Mouse (Mus musculus): ENCODE data around the gene Fbxo9. TPM values are rescaled to one million over a fixed set of nuclear protein-coding genes. Genes with fewer than 3 reads are reported as not detected.

Gene Fbxo9
- total RNA-seq, 2 experiments from 2014 or later, result 64.9 to 66.5 TPM

- DNase-seq (ENCODE audit: low spot score in 2 of 2), result no peak
Measured at GRCm38 (mm10) chr9:78109656-78110055, 791 bp upstream of the Fbxo9 start.

DNA sequence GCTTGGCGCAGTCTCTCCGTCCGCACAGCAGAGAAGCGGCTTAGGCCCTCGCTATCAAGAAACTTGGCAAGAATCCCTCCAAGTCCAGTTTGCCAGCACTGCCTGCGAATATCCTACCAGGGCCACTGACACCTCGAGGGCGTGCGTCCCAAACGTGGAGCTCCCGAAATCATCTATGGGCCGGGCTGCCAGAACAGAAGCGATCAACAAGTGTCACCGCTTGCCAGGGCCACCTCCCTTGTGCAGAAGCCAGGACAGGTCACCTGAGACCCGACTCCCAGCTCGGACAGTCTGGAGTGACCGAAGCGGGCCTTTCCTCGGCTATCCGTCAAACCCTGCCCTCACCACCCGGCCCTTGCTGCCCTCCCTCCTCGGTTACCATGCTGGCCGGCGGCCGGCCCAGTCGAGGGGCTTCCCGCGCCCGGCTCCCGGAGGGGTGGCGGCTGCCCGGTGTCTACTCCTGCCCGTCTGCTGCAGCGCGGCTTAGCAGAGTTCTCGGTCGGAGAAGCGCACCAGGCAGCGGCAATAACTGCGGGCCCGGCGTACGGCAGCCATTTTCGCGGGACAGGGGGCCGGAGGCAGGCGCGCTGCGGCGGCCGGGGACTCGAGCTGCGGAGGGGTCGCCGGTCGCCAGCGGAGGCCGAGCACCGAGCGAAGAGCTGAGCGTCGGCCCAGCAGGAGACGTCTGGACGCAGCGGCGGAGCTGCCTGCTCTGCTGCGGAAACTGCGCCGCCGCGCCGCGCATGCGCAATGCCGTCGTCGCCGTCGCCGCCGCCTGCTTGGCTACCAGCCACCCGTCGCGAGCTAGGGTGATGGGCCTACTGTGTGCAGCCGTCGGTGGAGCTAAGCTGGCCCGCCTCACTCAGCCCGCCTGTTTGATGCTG is 711 bp downstream of the Fbxo9 start:
- peak; percentile 40 to 50 for DNase-seq (ENCODE audit: low spot score in 2 of 2)

- no peak for DNase-seq (ENCODE audit: low spot score in 2 of 2)
Measured at GRCm38 (mm10) chr9:78107582-78107911, 1.3 kb downstream of the Fbxo9 start.

DNA sequence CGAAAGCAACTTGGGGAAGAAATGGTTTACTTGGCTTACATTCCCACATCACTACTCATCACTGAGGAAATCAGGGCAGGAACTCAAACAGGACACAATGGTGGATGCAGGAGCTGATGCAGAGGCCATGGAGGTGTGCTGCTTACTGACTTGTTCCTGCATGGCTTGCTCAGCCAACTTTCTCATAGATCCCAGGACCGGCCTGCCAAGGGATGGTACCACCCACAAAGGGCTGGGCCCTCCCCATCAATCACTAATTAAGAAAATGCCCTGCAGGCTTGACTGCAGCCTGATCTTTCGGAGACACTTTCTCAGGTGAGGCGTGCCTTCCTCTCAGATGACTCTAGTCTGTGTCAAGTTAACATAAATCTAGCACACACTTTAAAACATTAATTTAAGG is 2.0 kb downstream of the Fbxo9 start:
- DNase-seq (ENCODE audit: low spot score in 2 of 2), result no peak

GRCm38 (mm10) chr9:78105501-78105932 is 3.3 kb downstream of the Fbxo9 start:
- DNase-seq (ENCODE audit: low spot score in 2 of 2), result no peak

GRCm38 (mm10) chr9:78104973-78105372 is 3.9 kb downstream of the Fbxo9 start:
- DNase-seq (ENCODE audit: low spot score in 2 of 2), result no peak

DNA sequence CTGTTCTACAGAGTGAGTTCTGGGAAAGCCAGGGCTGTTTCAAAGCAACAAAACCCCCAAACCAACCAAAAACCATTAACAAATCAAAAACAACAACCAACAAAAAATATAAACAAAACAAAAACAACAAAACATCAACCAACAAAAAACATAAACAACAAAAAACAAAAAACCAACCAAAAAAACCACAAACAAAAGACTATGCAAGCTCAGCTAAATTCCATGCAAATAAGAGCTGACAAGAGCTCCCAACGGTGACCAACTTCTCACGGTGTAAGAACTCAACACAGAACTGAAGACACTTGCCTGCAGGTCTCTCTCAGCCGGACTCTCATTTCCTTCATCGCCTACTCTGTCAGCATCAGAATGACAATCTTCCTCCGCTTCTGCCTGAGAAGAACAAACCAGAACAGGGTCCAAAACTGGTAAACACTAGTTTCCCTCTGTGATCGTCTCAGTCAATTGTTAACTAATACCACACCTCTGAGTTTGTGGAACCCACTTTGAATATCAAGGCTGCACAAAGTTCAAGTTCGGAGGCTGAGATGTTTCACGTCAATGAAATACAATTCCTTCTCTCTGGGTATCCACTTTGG is 4.8 kb downstream of the Fbxo9 start:
- DNase-seq (ENCODE audit: low spot score in 2 of 2), result no peak

DNA sequence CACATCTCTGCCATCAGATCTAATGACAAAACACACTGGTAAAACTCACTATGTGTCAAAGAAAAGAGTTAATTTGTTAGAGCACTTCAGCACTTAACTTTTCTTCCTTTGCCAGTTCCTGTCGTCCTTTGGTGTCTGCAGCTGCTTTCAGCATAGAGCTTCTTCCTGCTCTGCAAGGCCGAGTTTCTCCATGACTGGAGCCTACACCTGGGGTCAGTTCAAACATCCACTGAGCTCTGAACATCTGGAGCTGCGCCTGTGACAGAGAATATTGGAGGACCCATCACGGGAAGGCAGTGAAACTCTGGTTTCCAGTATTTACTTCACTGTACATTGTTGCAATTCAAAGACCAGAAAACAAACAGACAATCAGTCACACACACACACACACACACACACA is 7.4 kb downstream of the Fbxo9 start:
- DNase-seq (ENCODE audit: low spot score in 2 of 2), result no peak

- no peak for DNase-seq (ENCODE audit: low spot score in 2 of 2)
Measured at GRCm38 (mm10) chr9:78100956-78101355, 7.9 kb downstream of the Fbxo9 start.

DNA sequence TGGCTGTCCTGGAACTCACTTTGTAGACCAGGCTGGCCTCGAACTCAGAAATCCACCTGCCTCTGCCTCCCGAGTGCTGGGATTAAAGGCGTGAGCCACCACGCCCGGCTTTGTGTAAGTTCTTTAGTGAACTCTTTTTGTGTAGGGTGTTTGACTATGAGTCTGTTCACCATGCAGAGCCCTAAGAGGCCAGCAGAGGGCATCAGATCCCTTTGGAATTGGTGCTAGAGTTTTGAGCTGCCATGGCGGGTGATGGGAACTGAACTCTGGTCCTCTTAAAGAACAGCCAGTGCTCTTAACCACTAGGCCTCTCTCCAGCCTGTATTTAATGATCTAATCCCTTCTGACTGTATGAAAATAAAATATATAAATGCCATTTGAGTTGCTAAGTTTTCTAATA is 12.5 kb downstream of the Fbxo9 start:
- DNase-seq (ENCODE audit: low spot score in 2 of 2), result no peak

DNA sequence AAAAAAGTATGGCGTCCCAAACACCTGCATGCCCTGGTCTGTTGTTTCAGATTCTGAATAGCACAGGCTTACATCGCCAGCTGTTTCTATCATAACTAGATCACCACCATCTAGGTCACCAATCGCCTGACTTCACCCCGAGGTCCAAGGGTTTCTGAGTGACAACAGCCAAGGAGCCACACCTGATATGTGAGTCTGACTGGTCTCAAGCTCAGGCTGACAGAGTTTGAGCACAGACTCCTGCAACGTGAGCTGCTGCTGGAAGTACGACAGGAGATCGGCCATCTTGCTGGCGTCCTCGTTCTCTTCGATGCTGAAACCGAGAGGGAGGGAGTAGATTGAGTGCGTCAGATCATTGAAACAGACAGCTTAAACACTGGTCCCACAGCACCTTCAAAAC is 13.2 kb downstream of the Fbxo9 start:
- no peak for DNase-seq (ENCODE audit: low spot score in 2 of 2)

DNA sequence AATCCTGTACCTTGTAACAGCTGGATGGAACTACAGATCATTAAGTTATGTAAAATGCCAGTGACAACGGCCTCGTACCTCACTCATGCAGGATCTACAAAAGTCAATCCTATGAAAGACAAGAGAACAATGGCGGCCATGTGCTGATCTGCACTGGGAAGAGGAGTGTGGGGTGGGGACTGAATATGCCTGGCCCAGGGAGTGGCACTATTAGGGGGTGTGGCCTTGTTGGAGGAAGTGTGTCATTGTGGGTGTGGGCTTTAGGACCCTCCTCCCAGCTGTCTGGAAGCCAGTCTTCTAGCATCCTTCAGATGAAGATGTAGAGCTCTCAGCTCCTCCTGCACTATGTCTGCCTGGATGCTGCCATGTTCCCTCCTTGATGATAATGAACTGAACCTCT is 18.3 kb downstream of the Fbxo9 start:
- DNase-seq (ENCODE audit: low spot score in 2 of 2), result no peak

DNA sequence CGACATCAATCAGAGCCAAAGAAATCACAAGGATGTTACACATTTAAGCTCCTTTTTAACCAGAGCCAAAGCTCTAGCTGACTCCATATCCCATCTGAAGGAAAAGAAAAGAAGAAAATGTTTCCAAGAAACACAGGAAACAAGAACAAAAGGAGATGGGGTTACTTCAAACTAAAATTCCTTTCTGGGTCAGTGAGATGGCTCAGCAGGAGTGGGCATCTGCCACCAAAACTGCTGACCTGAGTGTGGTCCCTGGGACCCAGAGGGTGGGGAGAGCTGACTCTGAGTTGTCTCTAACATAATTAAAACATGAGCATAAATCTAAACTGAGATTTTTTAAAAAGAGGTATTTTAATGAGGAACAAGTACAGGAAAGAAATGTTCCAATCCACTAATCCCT is 19.0 kb downstream of the Fbxo9 start:
- no peak for DNase-seq (ENCODE audit: low spot score in 2 of 2)

DNA sequence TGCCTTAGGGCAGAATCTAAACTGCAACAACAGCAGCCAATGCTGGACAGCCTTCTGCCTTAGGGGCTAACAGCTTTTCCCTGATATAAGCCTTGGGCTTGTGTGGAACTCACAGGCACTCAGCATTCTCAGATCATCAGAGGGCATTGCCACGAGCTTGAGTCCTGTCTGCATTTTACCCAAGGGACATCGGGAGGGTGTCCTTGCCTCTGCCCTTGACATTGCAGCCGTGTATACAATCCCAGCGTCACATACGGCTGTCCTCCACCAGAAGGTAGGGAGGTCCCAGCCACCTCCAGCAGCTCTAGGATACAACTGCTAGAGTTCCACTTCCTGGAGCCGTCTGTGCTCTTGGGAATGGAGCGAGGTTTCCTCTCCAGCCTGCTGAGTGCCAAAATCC is 19.9 kb downstream of the Fbxo9 start:
- DNase-seq (ENCODE audit: low spot score in 2 of 2), result no peak

- DNase-seq (ENCODE audit: low spot score in 2 of 2), result no peak
Measured at GRCm38 (mm10) chr9:78088521-78088920, 20.3 kb downstream of the Fbxo9 start.

DNA sequence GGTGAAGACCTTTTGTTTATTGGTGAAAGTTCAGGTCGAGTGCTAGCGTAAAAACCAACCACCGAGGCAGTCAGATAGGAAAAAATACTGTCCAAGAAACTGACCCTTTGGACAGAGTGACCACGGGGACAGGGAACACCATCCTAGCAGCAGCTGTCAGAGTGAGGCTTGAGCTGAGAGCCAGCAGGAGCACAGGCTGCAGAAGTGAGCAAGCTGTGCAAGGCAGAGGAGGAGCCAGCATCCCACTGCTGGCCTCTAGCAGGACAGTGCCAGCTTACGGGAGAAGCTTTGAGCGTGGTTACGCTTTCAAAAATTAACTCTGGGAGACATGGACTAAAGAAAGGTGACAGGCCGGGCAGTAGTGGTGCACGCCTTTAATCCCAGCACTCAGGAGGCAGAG is 21.1 kb downstream of the Fbxo9 start:
- DNase-seq (ENCODE audit: low spot score in 2 of 2), result no peak

DNA sequence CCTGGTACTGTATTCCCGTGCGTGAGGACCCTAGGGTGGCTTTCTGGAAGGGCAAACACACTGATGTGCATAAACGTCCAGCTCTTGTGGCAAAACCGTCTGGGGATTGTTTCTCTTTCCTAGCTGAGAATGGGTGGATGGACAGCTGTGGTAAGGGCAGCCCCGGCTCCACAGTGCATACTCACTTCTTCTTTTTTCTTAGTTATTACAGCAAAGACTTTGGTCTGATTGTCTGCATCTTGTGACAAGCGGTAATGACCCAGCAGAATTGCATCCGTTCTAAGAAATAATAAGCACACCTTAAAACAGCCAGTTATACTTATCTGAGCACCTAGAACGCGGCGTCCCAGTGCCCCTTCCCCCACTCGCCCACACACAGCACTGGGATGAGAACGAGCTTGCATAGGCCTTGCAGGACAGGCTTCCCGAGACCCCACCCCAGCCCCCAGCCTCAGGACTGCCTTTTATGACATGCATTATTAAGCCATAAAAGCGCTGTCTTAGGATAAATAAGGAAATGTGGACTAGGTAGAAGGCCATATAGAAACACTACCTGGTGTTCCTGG is 23.1 kb downstream of the Fbxo9 start:
- DNase-seq (ENCODE audit: low spot score in 2 of 2), result no peak

- DNase-seq (ENCODE audit: low spot score in 2 of 2), result no peak
Measured at GRCm38 (mm10) chr9:78084341-78084740, 24.5 kb downstream of the Fbxo9 start.

GRCm38 (mm10) chr9:78081835-78082234 is 27.0 kb downstream of the Fbxo9 start:
- DNase-seq (ENCODE audit: low spot score in 2 of 2), result no peak

- DNase-seq (ENCODE audit: low spot score in 2 of 2), result no peak
Measured at GRCm38 (mm10) chr9:78078240-78078639, 30.6 kb downstream of the Fbxo9 start.

- DNase-seq (ENCODE audit: low spot score in 2 of 2), result no peak
Measured at GRCm38 (mm10) chr9:78075256-78075655, 33.6 kb downstream of the Fbxo9 start.

DNA sequence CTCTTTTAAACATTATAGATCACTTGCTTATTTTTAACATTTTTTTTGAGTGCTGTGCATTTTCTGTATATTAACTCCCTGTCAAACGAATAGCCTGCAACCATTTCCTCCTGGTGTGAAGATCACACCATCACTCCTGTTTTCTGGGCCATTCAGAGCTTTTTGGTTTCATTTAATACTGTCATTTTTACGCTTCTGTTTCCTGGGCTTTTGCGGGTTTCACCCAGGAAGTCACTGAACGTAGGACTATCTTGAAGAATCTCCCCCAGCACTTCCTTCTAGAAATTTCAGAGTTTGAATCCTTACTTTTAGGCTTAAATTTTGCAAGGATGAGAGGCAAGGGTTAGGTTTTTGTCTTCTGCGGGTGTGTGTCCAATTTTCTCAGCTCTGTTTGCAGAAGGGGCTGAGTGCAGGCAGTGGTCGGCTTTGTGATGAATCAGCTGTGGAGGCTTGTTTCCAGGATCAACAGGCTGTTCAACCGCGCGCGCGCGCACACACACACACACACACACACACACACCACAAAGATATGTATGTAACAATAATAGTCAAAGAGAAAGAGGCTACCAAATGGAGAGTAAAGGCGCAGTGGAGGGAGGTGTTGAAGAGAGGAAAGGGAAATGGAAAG is 35.0 kb downstream of the Fbxo9 start:
- no peak for DNase-seq (ENCODE audit: low spot score in 2 of 2)

Data from adrenal gland, postnatal 4 days (tissue).